Mouse (Mus musculus): ENCODE data around the gene Trmt10b.

Trmt10b gene

DNA sequence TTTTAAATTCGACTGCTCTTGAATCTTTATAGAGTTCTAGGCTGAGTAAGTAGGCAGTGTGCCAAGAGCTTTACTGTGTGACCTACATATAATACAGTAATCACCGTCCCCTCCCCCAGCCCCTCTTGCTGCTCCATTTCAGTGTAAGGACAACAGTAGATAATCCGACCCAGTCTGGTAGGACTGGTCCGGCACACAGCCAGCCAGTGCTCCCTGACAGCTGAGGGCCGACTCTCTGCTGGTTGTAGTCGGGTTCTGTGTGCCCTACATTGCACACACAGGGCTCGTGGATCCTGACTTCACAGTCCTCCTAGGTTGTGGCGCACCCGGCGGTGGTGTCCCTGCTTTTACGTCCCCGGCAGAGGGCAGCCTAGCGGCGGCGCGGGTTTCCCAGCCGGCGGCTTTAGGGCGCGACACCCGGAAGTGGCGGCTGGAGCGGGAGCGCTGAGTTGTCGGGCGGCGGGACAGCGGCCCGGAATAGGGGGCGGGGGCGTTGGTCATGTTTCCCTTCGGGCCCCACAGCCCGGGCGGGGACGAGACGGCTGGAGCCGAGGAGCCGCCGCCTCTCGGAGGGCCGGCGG is 44.8 kb downstream of the Trmt10b start, which contains the start of gene Dcaf10:
Gene Dcaf10 (plus strand): TSS at position 433 of the 581 bp plus-strand sequence.
- peak; percentile 85 to 88 for DNase-seq (ENCODE audit: low spot score in 2 of 2)

DNA sequence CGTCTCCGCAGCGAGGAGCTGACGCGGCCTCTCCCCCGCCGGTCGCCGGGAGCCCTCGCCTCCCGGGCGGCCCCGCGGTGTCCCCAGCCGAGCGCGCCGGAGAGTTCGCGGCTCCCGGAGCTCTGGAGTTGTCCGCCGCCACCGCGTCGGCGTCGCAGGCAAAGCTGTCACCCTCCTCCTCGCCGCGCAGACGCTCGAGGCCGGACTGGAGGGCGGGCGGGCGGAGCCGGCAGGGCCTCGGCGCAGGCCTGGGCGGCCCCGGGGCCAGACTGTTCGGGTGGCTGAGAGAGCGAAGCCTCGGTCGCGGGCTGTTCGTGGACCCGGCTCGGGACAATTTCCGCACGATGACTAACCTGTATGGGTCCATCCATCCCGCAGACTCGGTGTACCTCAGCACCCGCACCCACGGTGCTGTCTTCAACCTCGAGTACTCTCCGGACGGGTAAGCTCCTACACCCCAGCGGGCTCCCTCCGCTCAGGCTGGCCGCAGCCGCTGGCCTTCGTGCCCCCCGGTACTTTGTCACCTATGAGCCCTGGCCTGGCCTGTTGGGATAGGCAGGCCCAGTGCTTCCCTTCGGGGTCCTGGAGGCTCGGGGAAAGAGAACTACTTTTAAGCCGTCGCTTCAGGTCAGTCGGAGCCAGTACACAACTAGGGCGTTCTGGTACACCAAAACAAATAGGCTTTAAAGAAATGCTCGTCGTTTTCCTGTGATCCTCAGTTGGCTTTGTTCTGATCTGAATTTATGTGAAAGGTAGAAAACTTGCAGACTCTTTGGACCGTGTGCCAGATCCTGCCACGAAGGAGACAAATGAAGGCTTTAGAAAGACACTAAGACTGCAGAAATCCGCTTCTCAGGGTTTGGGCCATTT is 45.6 kb downstream of the Trmt10b start, which contains the start of gene Exosc3:
Gene Exosc3 (minus strand): TSS at position 447 of the 870 bp plus-strand sequence.
- DNase-seq (ENCODE audit: low spot score in 2 of 2) = peak; percentile 35 to 43

DNA sequence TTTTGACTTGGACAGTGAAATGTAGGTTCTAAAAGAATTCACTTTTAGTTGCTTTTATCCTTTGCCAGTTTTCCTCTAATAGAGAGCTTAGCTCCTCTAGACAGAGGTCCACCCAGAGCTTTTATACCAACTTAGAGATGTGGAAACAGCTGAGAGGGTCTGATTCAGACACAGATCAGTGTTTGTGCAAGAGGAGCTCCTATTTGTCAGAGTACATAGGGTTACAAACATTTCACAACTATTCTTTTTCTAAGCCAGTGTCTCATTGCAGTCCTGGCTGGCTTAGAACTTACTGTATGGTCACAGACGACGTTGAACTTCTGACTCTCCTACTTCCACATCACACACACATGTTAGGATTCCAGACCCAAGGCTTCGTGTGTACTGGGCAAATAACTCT is 59.7 kb downstream of the Trmt10b start:
- DNase-seq (ENCODE audit: low spot score in 2 of 2) = no peak
